Mouse (Mus musculus) frontal cortex, adult 2 months (tissue): Measurements from ENCODE around the gene Gapvd1. TPM values are rescaled to one million over a fixed set of nuclear protein-coding genes. Genes with fewer than 3 reads are reported as not detected.

Source experiments
- DNase-seq, 2 experiments: peaks; one replicate each; pipeline ENCODE4 v3.0.0; 2022; ENCODE audit warnings: low spot score in 1 of 2; ENCODE audit errors: extremely low spot score in 1 of 2
- polyA plus RNA-seq: library from polyadenylated mRNA; depleted of rRNA; stranded (reverse); fragments of >200 nt; gene quantifications from 2 replicates; pipeline ENCODE4 v1.2.3, GENCODE M21; 2012; rRNA removed

The Gapvd1 gene
- polyA plus RNA-seq, 1 experiment: 53.8 TPM

DNA sequence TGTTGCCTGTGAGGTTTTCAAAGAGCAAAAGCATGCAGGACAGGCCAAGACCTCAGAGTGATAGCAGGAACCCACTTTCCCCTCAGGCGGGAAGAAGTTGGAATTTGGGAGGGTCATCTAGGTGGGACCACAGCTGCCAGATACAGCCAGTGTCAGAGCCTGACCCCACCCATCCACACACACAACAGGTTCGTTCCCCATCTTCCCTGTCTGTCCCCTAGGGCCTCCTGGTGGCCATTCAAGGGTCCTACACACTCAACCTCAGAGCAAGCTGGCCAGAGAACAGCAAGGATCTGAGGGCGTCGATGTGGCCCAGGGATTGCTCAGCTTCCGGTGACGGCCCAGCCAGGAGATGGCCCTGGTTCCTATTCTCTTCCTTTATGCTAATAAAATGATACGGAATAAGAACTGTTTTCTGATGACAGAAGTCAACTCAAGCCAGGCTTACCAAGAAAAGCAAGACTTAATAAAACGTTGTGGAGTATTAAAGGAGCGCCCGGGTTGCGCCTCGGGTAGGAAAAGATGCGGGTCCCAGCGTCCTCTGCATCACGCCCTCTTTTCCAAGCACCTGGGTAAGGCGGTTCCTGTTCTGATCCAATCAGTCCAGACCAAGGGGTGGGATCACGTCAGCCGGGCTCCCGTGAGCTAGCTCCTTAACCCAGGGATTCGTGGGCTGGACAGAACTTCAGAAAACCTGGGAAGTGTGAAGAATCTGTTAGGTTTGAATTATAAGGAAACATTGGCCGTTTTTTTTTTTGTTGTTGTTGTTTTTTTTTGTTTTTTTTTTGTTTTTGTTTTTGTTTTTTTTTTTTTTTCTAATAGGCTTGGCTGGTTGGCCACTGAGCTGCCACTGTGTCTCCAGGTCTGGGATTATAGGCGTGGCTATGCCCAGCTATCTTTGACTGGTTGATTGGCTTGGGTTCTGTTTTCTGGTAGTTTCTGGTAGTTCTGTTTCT is 110.2 kb downstream of the Gapvd1 start:
- DNase-seq: no peak

DNA sequence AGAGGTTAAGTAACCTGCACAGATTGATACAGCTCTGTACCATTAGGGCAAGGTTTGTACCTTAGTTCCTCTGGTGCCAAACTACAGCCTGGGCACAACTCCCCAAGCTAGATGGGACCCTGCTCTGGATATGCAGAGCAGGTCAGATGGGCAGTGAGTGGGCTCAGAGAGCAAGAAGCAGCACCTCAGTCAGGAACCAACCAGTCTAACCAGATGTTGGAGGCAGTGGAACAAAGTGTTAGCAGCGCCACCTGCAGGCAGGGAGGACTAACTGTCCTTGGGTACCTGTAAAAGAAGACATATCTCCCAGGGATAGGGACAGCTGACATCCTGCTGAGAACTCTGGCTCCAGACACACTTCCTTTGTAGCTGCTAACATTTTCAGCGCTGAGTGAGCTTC is 112.7 kb downstream of the Gapvd1 start:
- no peak for DNase-seq

DNA sequence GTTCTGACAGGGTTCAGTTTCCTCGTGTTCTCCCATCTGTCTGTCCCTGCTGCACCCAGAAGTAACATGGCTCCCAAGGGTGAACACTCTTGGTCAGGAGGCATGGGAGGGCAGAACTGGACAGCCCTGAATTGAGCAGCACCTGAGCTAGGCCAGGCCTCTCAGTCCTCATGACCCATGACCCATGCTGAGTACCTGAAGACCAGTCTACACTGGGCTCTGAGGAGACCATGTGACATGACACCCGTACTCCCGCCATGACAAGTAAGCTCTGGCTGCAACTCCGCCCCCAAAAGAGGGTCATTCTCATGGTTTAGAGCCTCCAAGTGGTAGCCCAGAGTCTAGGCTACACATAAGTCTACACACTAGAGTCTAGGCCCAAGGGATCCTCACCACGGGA is 115.3 kb downstream of the Gapvd1 start:
- DNase-seq: no peak

DNA sequence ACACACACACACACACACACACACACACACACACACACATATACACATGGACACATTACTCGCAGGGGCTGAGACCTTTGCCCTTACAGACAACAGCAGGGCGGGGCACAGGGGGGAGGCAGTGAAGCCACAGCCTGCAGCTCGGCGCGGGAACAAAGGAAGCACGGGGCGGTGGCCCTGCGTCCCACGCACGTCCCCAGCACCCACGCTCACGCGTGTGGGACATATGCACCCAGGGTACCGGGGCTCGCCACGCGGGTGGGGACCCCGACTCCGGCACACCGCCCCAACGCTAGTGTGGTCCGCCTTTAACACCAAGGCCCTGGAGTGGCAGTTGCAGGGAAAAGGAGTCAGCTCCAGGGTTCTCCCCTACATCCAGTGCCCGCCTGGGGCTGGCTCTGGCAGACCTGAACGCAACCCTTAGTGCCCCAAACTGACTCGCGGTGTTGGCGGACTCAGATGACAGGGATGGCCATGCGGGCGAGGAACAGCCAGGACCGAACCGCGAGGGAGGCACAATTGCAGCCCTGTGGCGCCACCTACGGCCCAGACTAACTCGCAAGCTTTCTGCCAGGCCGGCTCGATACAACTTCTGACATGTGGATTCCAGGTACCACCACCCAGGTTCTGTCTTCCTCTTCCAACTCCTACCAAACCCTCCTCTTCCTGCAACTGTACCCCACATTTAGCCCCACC is 115.9 kb downstream of the Gapvd1 start:
- DNase-seq: peak; percentile 40 to 90

DNA sequence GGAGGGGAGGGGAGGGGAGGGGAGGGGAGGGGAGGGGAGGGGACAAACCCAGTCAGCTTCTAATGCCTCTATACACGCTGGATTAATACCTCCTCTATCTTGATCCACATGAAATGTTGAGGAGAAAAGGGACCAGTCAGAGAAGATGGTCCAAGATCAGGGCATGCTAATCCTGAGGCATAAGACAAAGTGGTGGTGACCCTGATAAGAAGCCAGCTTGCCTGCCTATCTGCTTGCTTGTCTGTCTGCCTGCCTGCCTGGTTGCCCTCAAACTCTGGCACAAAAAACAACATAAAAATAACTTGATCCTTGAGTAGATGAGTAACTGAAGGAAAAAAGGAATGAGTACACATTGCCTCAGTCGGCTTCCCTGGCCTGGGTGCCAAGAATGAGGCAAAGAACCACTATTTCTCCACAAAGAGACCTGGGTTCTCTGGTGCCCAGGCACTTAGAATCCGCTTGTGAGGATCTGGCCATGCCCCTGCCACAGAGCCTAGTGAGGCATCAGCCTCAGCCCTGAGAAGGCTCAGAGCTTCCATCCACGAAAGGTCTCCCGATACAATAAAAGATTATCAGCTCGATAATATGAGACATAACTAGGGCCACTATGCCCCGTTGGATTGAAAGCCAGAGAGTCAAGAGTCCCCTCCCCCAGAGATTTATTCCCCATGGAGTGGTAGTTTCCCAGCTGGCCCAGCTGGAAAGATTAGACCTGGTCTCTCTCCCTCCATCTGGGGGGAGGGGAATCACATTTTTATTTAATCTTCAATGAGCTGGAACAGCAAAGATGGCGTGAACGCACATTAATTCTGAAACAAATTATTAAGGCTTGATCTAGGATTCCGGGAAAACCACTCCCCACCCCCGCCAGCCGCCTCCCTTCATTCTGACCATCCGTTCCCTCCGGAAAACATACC is 119.5 kb downstream of the Gapvd1 start:
- DNase-seq: no peak

DNA sequence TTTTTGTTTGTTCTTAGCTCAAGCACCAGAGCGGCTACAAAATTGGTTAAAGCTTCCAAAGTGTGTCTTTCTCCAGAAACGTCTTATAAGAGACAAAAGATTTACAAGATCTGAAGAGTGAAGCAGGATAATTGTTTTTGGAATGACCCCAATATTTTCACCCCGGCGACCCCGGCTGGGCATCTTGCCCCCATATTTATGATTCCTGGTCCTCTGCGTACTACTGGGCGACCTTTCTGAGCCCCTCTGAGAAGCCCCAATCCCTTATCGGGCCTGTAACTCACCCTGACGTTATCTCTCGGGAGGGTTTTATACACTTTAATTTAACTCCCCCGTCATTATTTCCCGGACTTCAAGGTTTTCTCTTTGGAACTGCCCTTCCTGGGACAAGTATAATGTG is 123.0 kb downstream of the Gapvd1 start:
- no peak for DNase-seq

GRCm38 (mm10) chr2:34630445-34630844 is 124.6 kb downstream of the Gapvd1 start:
- no peak for DNase-seq

DNA sequence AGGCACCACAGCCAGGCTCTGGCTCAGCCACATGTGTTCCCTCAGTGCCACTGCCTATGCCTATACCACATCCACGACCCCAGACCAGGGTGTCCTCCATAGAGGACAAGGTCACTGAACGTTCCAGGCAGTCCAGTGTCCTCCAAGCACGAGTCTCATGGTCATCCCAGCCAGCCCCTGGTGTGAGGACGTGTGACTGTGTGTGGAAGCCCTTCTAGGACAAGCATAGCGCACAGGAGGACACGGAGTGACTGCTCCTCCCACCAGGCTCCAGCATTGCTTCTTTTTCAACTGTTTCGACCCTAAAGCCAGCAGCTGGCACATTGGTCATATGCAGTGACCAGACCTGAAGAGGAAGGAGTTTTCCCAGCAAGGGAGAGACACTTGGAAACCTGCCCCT is 125.3 kb downstream of the Gapvd1 start:
- no peak for DNase-seq

DNA sequence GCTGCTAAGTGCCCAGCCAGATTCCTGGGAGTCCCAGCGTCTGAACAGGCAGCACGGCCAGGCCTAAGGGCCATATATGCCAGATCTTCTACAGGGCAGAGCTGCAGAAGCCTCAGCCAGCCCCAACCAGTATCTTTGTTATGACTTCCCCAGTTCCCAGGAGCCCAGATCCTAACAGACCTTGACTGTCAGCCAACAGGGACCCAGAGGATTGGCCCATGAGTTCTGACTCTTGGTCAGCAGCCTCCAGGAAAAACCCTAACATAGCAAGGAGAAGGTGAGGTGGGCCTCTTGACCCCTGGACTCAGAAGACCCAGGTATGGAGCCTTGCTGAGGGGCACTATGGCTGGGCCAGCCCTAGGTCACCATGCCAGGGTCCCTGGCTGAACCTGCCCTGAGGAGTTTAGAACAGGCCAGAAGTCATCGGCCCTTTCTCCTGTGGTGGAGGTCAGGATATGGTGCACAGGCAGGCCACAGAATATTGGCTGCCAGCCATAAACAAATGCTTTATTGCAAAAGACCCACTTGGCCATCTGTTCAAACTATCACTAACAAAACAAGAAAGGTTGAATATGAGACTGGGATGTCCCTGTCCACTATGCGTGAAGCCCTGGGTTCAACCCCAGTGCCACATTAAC is 126.0 kb downstream of the Gapvd1 start:
- DNase-seq: no peak

- peak in 1 of 2 experiments; percentile 20 for DNase-seq
Measured at GRCm38 (mm10) chr2:34627328-34628226, 127.5 kb downstream of the Gapvd1 start.

Other genes starting within 250 kb of the Gapvd1 start
- 207 and 209 TPM in 2 replicates for gene Hspa5, start 16.7 kb upstream of the Gapvd1 start, polyA plus RNA-seq
- gene Rabepk, start 44.7 kb upstream of the Gapvd1 start, polyA plus RNA-seq: 37.0 and 38.3 TPM in 2 replicates
- 76.5 and 80.3 TPM in 2 replicates for gene Fbxw2, start 71.1 kb upstream of the Gapvd1 start, polyA plus RNA-seq
- gene Gm34653, start 77.8 kb upstream of the Gapvd1 start, polyA plus RNA-seq: not detected in 2 replicates
- gene Cutal, start 119.2 kb upstream of the Gapvd1 start, polyA plus RNA-seq: 0.55 and 0.58 TPM in 2 replicates
- 35.2 and 44.2 TPM in 2 replicates for gene Psmd5, start 119.7 kb upstream of the Gapvd1 start, polyA plus RNA-seq
- gene Phf19, start 158.8 kb upstream of the Gapvd1 start, polyA plus RNA-seq: 1.2 and 1.3 TPM in 2 replicates
- gene Traf1, start 206.5 kb upstream of the Gapvd1 start, polyA plus RNA-seq: 3.5 and 4.8 TPM in 2 replicates